Mouse (Mus musculus): Measurements from ENCODE around the gene Fam181b. TPM values are rescaled to one million over a fixed set of nuclear protein-coding genes. Genes with fewer than 3 reads are reported as not detected.

Fam181b gene
- polyA plus RNA-seq (2014; fragmentation: Illumina TruSeq; extraction: RNeasy Lipid Tissue Mini Kit (QIAGEN cat#74804)) = 6.6 TPM

DNA sequence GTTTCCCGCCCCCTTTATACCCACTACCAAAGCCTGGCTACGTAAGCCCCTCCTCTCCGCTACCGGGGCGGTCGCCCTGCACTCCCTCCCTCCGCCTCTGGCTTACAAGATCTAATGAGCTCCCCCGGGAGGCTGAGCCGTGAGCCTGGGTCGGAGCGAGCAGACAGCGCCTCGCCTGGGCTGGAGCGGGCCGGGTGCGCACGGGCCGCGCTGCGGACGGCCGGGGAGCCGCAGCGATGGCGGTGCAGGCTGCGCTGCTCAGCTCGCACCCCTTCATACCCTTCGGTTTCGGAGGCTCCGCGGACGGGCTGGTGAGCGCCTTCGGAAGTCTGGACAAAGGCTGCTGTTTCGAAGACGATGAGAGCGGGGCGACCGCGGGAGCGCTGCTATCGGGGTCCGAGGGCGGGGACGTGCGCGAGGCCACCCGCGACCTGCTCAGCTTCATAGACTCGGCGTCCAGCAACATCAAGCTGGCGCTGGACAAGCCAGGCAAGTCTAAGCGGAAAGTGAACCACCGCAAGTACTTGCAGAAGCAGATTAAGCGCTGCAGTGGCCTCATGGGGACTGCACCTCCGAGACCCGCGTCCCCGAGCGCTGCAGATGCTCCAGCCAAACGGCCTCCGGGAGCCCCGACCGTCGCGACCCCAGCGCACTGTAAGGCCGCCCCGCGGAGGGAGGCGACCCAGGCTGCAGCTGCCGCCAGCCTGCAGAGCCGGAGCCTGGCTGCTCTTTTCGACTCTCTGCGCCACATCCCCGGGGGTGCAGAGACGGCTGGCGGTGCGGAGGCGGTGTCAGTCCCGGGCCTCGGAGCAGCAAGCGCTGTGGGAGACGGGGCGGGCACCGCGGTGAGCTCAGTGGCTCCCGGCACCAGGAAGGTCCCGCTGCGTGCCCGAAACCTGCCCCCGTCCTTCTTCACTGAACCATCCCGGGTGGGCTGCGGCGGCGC, at the start of gene Fam181b:
Gene Fam181b, plus strand, starts transcription at position 81 of the 946 bp plus-strand sequence.

Other genes starting within 250 kb of the Fam181b start
- 28.4 TPM for gene Ddias, start 205.6 kb upstream of the Fam181b start, polyA plus RNA-seq (2014; fragmentation: Illumina TruSeq; extraction: RNeasy Lipid Tissue Mini Kit (QIAGEN cat#74804))
- gene Prcp, start 205.4 kb upstream of the Fam181b start, polyA plus RNA-seq (2014; fragmentation: Illumina TruSeq; extraction: RNeasy Lipid Tissue Mini Kit (QIAGEN cat#74804)) = 32.6 TPM

Data from ovary, adult 10 weeks (tissue).